Mouse (Mus musculus): ENCODE results near the gene Aff3. TPM values are rescaled to one million over a fixed set of nuclear protein-coding genes. Genes with fewer than 3 reads are reported as not detected.

The Aff3 gene
- polyA plus RNA-seq, 1 experiment from 2014 or later = 9.6 TPM

DNA sequence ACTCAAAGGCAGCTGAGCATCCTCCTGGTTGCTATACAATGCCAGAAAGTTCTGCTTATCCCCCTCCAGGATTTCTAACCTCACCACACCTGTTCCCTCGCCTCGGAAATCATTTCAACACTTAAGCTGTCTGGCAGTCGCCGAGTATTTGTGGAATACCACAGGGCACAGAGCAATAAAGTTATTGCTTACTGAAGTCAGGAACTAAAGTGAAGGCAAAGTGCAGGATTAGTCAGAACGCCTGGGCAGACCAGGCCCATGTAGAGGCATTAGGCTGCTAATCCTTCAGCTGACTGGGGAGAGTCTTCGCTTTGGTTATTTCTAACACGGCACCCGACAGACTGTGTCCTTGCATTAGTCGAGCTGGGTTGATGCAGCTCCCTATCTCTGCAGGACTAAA lies 277.3 kb downstream of the Aff3 start:
- WGBS = 57% methylated on average over 9 of the region's 9 CpGs
- no peak for ATAC-seq
- no peak overlapping the region for H3K9ac ChIP-seq (ENCODE audit: low read depth, low read length)
- H3K36me3 ChIP-seq (ENCODE audit: control insufficient read depth, insufficient read depth, low read length) = no peaks in the 10 kb centered on the region
- H3K9me3 ChIP-seq (replicated peaks; ENCODE audit: control insufficient read depth, low read length, poor library complexity, severe bottlenecking) = no peaks in the 10 kb centered on the region
- H3K27ac ChIP-seq (ENCODE audit: low read length) = no peak overlapping the region
- no peak overlapping the region for H3K4me3 ChIP-seq (ENCODE audit: low read depth, low read length)
- H3K4me1 ChIP-seq (ENCODE audit: control insufficient read depth, insufficient read depth, low read length) = peaks cover 21% of the 10 kb centered on the region
- H3K4me2 ChIP-seq (ENCODE audit: low read length) = no peak overlapping the region
- H3K27me3 ChIP-seq (ENCODE audit: control insufficient read depth, insufficient read depth, low read depth, low read length) = no peaks in the 10 kb centered on the region

DNA sequence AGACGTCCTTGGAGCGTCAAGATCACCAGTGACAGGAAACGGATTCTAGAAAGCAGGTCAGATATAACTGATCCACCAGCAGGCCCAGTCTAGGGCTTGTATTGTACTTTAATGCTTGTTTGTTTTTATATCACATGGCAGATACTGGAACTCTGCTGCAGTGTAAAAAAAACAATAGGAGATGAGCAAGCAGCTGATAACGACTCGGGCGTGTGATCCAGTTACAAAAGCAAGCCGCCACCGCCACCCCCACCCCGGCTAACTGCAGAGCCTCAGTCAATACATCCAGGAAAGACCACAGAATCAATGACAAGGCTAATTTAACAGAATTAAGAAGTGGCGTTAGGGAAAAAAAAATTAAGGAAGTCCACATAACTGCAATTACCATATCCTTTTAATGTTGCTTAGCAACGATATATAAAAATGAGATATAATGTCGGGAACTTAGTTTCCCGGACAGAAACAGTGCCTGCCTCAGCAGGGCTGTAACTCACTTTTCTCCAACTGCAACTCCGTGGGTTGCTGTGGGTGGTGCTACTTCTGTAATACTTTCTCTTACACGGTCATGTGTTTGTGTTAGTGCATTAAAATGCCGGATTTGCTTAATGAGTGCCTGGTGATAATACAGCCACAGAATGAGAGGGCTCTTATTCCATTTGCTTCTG lies 280.2 kb downstream of the Aff3 start:
- Histone ChIP-seq H3K9ac (ENCODE audit: low read depth, low read length) (no peak overlapping the region), H3K4me2 (ENCODE audit: low read length) (no peak overlapping the region), H3K27me3 (ENCODE audit: control insufficient read depth, insufficient read depth, low read depth, low read length) (no peaks in the 10 kb centered on the region), H3K4me1 (ENCODE audit: control insufficient read depth, insufficient read depth, low read length) (peaks cover 16% of the 10 kb centered on the region), H3K27ac (ENCODE audit: low read length) (no peak overlapping the region), H3K36me3 (ENCODE audit: control insufficient read depth, insufficient read depth, low read length) (no peaks in the 10 kb centered on the region), H3K9me3 (replicated peaks; ENCODE audit: control insufficient read depth, low read length, poor library complexity, severe bottlenecking) (no peaks in the 10 kb centered on the region), H3K4me3 (ENCODE audit: low read depth, low read length) (no peak overlapping the region)
- WGBS = 30% methylated on average over 16 of the region's 16 CpGs
- no peak for ATAC-seq

DNA sequence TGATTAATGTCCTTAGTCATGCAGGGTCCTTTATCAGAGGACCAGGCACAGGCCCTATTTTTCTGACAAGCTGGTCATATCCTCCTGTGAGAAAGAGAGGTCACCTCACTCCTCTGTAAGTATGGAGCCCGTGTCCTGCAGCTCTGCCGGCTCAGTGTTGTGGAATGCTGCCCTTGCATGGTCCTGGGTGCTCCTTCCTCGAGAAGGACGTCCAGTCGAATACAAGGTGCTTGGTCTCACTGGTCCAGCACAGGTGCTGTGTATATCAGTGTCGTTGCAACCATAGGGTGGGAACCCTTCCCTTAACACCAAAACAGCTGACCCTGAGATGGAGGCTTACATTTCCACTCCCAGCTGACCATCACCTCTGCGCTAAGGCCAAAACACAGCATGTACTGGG lies 280.7 kb downstream of the Aff3 start:
- H3K27me3 ChIP-seq (ENCODE audit: control insufficient read depth, insufficient read depth, low read depth, low read length) = no peaks in the 10 kb centered on the region
- no peak overlapping the region for H3K9ac ChIP-seq (ENCODE audit: low read depth, low read length)
- 91% methylated on average over 7 of the region's 7 CpGs for WGBS
- H3K4me2 ChIP-seq (ENCODE audit: low read length) = no peak overlapping the region
- H3K36me3 ChIP-seq (ENCODE audit: control insufficient read depth, insufficient read depth, low read length) = no peaks in the 10 kb centered on the region
- H3K9me3 ChIP-seq (replicated peaks; ENCODE audit: control insufficient read depth, low read length, poor library complexity, severe bottlenecking) = no peaks in the 10 kb centered on the region
- ATAC-seq = no peak
- H3K4me1 ChIP-seq (ENCODE audit: control insufficient read depth, insufficient read depth, low read length) = peaks cover 13% of the 10 kb centered on the region
- no peak overlapping the region for H3K4me3 ChIP-seq (ENCODE audit: low read depth, low read length)
- H3K27ac ChIP-seq (ENCODE audit: low read length) = no peak overlapping the region

DNA sequence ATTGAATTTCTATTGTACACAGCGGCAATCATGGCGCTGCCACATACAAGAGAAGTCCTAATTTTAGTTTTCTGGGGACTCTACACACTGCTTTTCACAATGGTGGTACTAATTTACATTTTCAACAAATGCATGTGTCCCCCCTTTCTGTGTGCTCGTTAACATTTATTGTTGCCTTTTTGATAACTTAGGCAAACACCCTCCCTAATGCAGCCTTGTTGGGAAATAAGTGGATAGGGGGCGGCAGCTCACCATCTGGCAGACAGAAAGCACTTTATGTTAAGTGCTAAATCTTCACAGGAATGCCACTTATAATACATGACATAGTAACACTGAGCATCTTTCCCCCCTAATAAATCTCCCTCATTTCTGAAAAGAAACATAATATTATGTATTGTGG lies 282.1 kb downstream of the Aff3 start:
- Histone ChIP-seq H3K9me3 (replicated peaks; ENCODE audit: control insufficient read depth, low read length, poor library complexity, severe bottlenecking) (no peaks in the 10 kb centered on the region), H3K4me2 (ENCODE audit: low read length) (no peak overlapping the region), H3K27me3 (ENCODE audit: control insufficient read depth, insufficient read depth, low read depth, low read length) (no peaks in the 10 kb centered on the region), H3K4me3 (ENCODE audit: low read depth, low read length) (no peak overlapping the region), H3K9ac (ENCODE audit: low read depth, low read length) (no peak overlapping the region), H3K27ac (ENCODE audit: low read length) (no peak overlapping the region), H3K36me3 (ENCODE audit: control insufficient read depth, insufficient read depth, low read length) (no peaks in the 10 kb centered on the region), H3K4me1 (ENCODE audit: control insufficient read depth, insufficient read depth, low read length) (peaks cover 13% of the 10 kb centered on the region)
- no peak for ATAC-seq
- 76% methylated on average over 4 of the region's 4 CpGs for WGBS

DNA sequence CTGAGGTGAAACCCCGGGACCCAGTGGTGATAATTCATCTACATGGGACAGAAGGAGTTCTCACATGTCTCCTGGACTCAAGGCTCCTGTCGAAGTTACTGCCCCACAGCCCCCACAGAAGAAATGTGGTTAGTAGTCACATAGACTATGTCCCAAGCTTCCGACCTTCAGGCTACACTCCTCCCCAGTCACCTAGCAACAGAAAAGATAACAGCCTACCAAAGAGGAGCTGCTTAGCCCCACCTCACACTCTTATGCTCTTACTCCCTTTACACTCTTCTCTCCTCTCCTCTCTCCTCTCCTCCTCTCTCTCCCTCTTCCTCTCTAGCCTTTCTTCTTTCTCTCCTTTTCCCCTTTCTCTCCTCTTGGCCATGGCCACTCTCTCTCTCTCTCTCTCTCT lies 286.8 kb downstream of the Aff3 start:
- Histone ChIP-seq H3K36me3 (ENCODE audit: control insufficient read depth, insufficient read depth, low read length) (no peaks in the 10 kb centered on the region), H3K4me2 (ENCODE audit: low read length) (no peak overlapping the region), H3K27me3 (ENCODE audit: control insufficient read depth, insufficient read depth, low read depth, low read length) (no peaks in the 10 kb centered on the region), H3K27ac (ENCODE audit: low read length) (no peak overlapping the region), H3K4me3 (ENCODE audit: low read depth, low read length) (no peak overlapping the region), H3K9ac (ENCODE audit: low read depth, low read length) (no peak overlapping the region), H3K4me1 (ENCODE audit: control insufficient read depth, insufficient read depth, low read length) (no peaks in the 10 kb centered on the region), H3K9me3 (replicated peaks; ENCODE audit: control insufficient read depth, low read length, poor library complexity, severe bottlenecking) (no peaks in the 10 kb centered on the region)
- ATAC-seq = no peak
- 88% methylated on average over 3 of the region's 3 CpGs for WGBS

DNA sequence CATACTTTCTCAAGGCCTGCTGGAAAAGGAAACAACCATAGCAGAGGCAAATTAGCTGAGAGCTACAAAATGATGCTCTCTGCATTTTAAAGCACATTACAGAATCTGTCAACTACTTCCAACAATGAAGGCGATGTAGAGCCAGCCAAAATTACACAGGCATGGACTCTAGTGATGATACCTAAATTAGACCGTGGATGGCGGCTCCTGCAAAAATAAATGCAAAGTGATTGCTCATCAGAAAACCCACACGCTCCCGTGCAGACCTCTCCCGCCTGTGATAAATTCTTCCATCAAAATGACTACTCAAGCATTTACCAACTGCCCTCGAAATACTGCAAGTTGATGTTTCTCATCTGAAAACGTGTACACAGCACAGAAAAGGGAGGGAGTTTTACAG lies 295.6 kb downstream of the Aff3 start:
- WGBS = 73% methylated on average over 8 of the region's 8 CpGs
- H3K27ac ChIP-seq (ENCODE audit: low read length) = no peak overlapping the region

DNA sequence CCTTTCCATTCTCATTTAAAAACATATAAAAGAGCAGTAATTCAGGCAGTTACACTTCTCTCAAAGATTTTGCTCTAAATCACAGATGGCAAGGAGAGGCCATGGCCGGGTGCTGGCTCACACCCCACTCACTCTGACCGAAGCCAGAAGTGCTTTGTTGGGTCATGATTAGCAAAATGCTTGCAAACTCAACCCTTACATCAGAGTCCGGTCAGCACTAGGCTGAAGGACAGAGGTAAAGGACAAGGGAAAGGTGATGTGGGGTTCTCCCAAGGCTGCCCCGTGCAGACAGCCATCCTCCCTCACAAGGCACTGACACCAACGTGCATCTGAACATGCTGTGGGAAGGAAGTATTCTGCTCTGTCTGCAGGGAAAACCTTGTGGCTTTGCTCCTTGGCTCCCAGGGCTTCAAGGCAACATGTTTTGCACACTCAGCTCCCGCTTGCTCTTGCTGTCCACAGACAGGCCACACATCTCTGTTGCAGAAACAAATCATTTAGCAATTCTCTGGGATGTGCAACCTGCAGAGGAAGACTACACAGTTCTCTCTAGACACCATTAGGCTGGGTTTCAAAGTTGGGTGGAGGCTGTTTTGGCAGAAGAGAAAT lies 296.6 kb downstream of the Aff3 start:
- Histone ChIP-seq H3K27me3 (ENCODE audit: control insufficient read depth, insufficient read depth, low read depth, low read length) (no peaks in the 10 kb centered on the region), H3K9me3 (replicated peaks; ENCODE audit: control insufficient read depth, low read length, poor library complexity, severe bottlenecking) (no peaks in the 10 kb centered on the region), H3K36me3 (ENCODE audit: control insufficient read depth, insufficient read depth, low read length) (no peaks in the 10 kb centered on the region), H3K4me3 (ENCODE audit: low read depth, low read length) (no peak overlapping the region), H3K4me1 (ENCODE audit: control insufficient read depth, insufficient read depth, low read length) (no peaks in the 10 kb centered on the region), H3K9ac (ENCODE audit: low read depth, low read length) (no peak overlapping the region), H3K27ac (ENCODE audit: low read length) (no peak overlapping the region), H3K4me2 (ENCODE audit: low read length) (no peak overlapping the region)
- whole genome bisulfite sequencing = 84% methylated on average over 6 of the region's 6 CpGs
- ATAC-seq = no peak

More for the DNA sequence above, 295.6 kb downstream of the Aff3 start:
- H3K36me3 ChIP-seq (ENCODE audit: control insufficient read depth, insufficient read depth, low read length) = no peaks in the 10 kb centered on the region
- H3K4me3 ChIP-seq (ENCODE audit: low read depth, low read length) = no peak overlapping the region
- no peak overlapping the region for H3K4me2 ChIP-seq (ENCODE audit: low read length)
- ATAC-seq = no peak
- no peaks in the 10 kb centered on the region for H3K9me3 ChIP-seq (replicated peaks; ENCODE audit: control insufficient read depth, low read length, poor library complexity, severe bottlenecking)
- H3K9ac ChIP-seq (ENCODE audit: low read depth, low read length) = no peak overlapping the region
- no peaks in the 10 kb centered on the region for H3K27me3 ChIP-seq (ENCODE audit: control insufficient read depth, insufficient read depth, low read depth, low read length)
- H3K4me1 ChIP-seq (ENCODE audit: control insufficient read depth, insufficient read depth, low read length) = no peaks in the 10 kb centered on the region

DNA sequence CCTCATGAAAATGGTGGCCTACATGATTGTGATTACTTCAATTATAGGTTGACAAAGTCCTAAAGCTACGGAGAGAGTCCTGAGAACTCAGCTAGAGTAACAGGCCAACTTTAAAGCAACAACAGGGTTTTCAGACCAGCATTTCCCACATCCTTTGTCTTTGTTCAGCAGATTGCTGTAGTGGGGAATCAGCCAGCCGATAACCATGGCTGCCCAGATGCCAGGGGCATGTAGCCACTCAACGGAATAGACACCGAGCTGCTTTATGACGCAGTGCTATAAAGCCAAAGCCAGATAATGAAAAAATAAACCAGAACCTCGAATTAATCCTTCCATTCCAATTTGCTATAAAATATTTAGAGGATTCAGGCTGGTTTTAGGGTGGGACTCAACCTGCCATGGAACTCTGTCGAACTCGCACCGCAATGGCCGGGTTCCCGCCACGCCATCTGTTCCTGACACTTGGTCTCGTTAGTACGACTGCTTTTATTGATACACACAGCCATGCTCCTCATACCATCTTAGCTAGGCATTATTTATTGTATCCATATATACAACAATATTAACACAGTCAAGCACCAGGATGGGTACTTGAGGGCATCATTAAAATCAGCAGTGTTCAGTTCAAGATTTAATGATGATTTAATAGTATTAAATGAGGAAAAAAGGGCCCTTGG lies 297.2 kb downstream of the Aff3 start:
- Histone ChIP-seq H3K27ac (ENCODE audit: low read length) (no peak overlapping the region), H3K4me1 (ENCODE audit: control insufficient read depth, insufficient read depth, low read length) (no peaks in the 10 kb centered on the region)

DNA sequence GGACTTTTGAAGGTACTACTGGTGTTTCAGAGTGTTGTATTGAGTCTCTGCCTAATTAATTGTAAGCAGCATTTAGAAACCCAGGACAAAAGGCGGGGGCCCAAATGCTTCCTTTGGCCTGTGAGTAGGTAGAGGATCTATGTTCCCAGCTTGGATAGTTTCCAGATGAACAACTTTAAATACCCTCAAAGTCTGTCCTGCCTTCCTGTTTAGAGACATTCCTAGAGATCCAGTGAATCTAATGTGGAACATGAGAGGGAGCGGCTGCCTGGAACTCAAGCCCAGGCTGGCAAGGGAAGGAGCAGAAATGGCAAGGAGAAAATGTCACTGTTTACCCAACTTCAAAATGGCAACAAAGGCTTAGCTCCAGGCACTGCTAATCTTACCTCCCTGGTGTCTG lies 300.9 kb downstream of the Aff3 start:
- Histone ChIP-seq H3K4me3 (ENCODE audit: low read depth, low read length) (no peak overlapping the region), H3K27ac (ENCODE audit: low read length) (no peak overlapping the region), H3K36me3 (ENCODE audit: control insufficient read depth, insufficient read depth, low read length) (no peaks in the 10 kb centered on the region), H3K4me1 (ENCODE audit: control insufficient read depth, insufficient read depth, low read length) (no peaks in the 10 kb centered on the region), H3K4me2 (ENCODE audit: low read length) (no peak overlapping the region), H3K27me3 (ENCODE audit: control insufficient read depth, insufficient read depth, low read depth, low read length) (no peaks in the 10 kb centered on the region), H3K9me3 (replicated peaks; ENCODE audit: control insufficient read depth, low read length, poor library complexity, severe bottlenecking) (no peaks in the 10 kb centered on the region), H3K9ac (ENCODE audit: low read depth, low read length) (no peak overlapping the region)
- ATAC-seq = no peak
- 65% methylated on average over 2 of the region's 2 CpGs for WGBS

More for the DNA sequence above, 297.2 kb downstream of the Aff3 start:
- no peaks in the 10 kb centered on the region for H3K27me3 ChIP-seq (ENCODE audit: control insufficient read depth, insufficient read depth, low read depth, low read length)
- H3K4me2 ChIP-seq (ENCODE audit: low read length) = no peak overlapping the region
- no peak overlapping the region for H3K9ac ChIP-seq (ENCODE audit: low read depth, low read length)
- no peak overlapping the region for H3K4me3 ChIP-seq (ENCODE audit: low read depth, low read length)
- WGBS = 93% methylated on average over 14 of the region's 14 CpGs
- ATAC-seq = no peak
- no peaks in the 10 kb centered on the region for H3K9me3 ChIP-seq (replicated peaks; ENCODE audit: control insufficient read depth, low read length, poor library complexity, severe bottlenecking)
- no peaks in the 10 kb centered on the region for H3K36me3 ChIP-seq (ENCODE audit: control insufficient read depth, insufficient read depth, low read length)

All from midbrain, embryonic 16.5 days (tissue).